Mouse (Mus musculus): ENCODE measurements around the gene Hist1h4a.
A peak's percentile ranks its signal among the peaks of the same experiment; 100 is the strongest.

Hist1h4a gene

DNA sequence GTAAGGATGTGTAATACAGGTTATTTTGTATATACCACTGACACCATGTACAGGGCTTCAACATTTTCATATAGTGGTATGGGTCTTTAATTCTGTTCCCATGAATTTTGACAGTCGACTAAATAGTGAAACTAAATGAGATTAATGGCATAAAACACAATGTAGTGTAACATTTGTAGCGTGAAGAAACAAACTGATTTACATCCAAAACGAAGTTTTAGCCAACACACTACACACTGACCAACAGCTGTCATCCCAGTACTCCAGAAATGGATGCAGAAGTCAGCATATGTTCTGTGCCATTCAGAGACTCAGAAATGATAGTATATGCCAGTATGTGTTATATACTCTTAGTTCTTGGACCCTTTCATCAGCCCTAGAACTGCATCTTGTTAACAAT is 3.1 kb downstream of the Hist1h4a start:
- DNase-seq: no peak

DNA sequence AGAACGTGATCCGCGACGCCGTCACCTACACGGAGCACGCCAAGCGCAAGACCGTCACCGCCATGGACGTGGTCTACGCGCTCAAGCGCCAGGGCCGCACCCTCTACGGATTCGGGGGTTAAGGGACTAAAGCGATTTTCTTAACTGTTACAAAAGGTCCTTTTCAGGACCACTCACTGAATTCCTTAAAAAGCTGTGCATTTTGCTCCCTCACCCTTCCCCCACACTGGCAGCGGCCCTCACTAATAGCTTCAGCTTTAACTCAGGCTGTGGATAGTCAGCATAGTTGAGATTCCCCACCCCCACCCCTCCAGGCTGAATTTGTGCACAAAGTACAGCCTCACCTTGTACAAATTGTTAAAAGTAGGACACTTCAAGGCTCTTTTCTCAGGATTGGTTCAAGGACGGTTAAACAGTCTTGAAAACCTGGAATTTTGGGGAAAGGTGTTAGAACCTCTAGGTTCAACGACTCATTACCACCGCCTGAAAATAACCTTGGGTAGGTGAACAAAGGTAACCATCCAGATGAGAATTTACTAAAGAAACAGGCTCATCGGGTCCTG is 3.7 kb downstream of the Hist1h4a start:
- DNase-seq: no peak

DNA sequence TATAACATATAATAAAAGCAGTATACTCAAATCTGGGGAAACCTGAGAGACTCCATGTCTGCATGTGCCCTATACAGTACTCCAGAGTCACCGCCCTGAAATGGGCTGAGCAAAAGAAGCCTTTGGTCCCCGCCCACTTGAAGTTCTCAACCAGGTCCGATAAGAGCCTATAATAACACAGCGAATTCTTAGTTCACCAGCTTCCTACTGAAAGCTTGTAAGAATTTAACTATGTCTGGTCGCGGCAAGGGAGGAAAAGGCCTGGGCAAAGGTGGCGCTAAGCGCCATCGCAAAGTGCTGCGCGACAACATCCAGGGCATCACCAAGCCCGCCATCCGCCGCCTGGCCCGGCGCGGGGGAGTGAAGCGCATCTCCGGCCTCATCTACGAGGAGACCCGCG is 4.2 kb downstream of the Hist1h4a start, which contains the start of gene Hist1h4b:
Gene Hist1h4b, plus strand, starts transcription at position 224 of the 400 bp plus-strand sequence.
- DNase-seq: peak; percentile 93

DNA sequence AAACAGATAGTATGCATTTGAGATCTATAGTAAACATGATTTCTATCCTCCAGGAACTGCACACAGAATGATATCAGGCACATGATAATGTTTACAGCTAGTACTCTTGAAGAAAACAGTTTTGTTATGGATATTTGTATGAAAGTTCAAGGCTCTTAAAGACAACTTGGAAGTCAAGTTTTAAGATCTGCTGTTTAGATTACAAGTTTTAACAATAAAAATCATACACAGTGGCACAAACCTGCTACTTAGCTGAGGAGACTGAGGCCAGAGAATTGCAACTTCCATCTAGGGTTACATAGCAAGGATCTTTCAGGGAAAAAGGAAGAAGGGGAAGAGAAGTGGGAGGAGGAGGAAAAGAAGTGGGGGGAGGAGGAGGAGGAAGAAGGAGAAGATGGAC is 6.0 kb downstream of the Hist1h4a start:
- DNase-seq: no peak

DNA sequence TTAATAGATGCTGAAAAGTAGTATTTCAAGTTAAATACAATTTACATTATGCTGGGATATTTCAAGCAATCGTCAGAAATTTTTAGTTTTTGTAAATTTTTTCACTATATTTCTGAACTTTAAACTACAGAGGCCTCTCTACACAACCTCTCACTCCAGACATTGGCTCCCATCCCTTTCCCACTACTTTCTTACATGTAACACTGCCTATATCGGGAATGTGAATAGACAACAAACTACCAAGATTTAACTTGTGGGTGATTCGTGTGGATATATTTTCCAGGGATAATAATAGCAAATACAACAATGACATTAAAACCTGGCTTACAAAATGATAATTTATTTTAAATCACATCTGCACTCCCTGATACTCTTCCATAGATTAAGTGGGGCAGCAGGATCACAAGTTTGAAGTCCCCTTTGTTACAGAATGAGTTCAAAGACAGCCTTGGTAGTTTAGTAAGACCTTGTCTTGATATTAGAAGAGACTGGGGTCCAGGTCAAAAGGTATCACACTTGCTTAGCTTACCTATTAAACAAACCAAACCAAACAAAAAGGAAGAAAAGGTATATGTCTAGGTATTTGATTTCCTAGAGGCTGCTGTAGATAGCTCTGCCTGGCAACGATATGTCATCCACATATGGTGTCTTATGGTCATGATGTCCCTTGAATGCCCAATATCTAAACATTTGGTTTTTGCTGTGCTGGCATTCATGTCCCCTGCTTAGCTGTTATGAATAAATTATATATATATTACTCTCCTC is 7.5 kb downstream of the Hist1h4a start:
- DNase-seq: no peak

DNA sequence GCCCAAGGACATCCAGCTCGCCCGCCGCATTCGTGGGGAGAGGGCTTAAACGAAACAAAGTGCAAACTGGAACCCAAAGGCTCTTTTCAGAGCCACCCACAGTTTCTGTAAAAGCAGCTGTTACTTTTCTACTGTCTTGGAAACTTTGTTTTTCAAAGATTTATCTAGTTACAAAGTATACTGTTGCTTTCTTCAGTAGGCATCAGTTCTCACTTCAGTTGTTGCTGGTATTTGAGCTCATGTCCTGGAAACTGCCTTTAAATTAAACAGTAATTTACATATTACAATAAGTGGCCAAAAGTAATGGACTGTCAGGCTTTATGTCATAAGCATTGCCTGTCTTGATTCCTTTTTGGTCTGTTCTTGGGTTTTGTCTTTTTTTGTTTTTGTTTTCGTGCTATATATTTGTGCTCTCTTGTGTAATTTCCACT is 8.3 kb downstream of the Hist1h4a start:
- no peak for DNase-seq

DNA sequence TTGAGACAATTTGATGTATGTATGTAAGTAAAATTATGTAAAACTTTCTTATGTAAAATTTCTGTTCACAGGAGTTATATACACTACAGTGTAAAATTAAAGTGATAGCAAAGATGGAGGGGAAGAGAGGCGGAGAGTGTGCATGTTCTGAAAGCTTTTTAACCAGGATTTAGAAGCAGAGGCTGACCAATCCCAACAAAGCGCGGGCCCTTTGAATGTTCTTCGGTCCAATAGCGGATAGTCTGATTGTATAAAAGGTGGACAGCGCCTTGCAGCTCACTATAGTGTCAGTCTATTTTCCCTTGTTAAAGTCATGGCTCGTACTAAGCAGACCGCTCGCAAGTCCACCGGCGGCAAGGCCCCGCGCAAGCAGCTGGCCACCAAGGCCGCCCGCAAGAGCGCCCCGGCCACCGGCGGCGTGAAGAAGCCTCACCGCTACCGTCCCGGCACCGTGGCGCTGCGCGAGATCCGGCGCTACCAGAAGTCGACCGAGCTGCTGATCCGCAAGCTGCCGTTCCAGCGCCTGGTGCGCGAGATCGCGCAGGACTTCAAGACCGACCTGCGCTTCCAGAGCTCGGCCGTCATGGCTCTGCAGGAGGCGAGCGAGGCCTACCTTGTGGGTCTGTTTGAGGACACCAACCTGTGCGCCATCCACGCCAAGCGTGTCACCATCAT is 8.8 kb downstream of the Hist1h4a start, which contains the start of gene Hist1h3b:
Gene Hist1h3b, plus strand, starts transcription at position 201 of the 675 bp plus-strand sequence.
- DNase-seq: peak; percentile 95

DNA sequence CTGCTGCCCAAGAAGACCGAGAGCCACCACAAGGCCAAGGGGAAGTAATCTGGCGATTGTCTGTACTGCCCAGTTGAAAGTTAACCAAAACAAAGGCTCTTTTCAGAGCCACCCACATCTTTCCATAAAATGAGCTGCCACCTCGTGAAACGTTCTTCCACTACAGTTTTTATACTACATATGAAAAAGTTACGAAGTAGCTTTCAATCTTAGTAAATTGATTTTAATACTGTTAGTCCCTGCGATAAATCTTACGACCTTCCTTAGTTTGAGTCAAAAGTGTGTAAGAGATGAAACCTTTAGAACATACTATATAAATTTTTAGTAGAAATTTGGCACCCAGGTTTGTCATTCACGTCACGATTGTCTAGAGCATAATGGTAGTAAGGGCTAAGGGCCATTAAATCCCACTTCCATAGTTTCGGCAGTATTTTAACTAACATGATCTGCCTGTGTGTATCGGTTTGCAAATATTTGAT is 9.5 kb downstream of the Hist1h4a start:
- no peak for DNase-seq

DNA sequence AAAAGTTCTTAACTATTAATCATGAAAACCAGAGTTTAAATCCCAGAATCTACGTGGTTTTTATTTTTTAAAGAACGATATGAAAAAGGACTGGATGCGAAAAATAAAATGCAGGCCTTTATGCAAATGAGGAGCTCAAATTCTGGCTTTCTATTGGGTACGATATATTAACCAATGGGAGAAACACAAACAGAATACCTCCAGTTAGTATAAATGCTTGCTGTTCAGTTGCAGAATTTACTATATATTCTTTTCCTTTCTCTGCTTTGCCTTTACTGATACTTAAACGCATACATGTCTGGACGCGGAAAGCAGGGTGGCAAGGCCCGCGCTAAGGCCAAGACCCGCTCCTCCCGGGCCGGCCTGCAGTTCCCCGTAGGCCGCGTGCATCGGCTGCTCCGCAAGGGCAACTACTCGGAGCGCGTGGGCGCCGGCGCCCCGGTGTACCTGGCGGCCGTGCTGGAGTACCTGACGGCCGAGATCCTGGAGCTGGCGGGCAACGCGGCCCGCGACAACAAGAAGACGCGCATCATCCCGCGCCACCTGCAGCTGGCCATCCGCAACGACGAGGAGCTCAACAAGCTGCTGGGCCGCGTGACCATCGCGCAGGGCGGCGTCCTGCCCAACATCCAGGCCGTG is 10.1 kb downstream of the Hist1h4a start, which contains the start of gene Hist1h2ab:
Gene Hist1h2ab, plus strand, starts transcription at position 288 of the 639 bp plus-strand sequence.
- DNase-seq: peak; percentile 45

DNA sequence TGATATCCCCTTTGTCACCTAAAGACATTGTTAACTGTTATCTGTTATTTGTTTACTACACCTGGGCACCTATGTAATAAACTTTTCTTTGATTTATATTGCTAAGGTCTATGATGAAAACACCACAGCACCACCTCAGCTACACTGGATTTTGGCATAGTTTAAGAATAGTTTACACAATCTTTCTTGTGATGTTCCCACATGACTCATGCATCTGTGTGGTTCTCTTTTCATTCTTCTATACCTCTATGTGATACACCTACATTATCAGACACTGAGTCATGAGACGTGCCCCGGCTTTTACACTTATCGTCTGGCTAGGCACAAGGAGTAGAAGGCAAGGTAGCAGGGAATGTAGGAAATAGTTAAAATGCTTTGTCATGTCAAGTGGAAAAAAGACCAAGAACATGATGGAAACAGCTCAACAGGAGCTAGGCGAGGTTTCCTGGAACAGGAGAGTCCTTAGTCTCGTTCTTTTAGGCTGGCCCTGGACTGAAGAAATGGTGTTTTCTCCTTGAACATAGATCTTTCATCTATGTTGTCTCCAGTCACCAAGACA is 11.4 kb downstream of the Hist1h4a start:
- no peak for DNase-seq

DNA sequence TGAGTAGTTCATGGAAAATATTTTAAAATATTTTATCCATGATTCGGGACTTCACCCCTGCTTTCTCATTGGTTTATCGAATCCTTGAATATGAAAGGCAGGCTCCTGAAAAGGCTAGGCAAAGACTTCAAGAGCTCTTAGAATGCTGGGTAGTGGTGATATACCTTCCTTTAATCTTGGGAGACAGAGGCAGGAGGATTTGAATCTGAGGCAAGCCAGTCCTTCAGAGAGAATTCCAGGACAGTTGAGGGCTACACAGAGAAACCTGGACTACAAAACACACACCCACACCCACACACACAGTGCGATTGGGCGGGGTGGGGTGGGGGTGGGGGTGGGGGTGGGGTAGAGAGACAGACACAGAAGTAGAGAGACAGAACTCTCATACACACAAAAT is 13.1 kb downstream of the Hist1h4a start:
- no peak for DNase-seq

DNA sequence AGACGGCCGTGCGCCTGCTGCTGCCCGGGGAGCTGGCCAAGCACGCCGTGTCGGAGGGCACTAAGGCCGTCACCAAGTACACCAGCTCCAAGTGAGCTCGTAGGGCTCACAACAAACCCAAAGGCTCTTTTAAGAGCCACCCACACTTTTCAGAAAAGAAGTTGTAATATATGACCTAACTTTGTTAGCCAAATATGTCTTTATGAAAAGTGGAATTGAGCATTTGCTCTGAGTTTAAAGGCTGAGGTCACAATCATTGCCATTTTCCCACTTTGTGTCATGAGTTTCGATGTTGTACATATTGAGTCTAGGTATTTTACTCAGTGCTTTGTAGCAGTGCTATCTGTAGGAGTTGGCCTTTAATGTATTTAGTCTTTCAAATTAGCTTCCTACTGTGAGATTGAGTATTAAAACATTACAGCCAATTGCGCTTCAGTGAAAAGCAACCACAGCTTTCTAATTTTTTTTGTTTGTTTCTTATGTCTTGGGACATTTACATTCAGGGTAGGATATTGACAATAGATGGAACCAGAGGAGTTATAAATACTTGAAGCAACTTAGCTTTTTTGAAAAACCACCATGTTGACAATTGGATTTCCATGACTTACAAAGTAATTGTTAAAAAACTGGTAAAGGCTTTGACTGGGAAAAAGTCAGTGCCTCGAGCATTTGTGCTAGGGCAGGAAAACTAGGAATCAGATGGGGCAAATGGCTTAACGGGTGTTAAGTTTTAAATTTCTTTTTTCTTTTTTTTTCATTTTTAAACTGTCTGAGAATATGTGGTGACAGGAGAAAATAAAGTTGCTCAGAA is 13.7 kb downstream of the Hist1h4a start:
- DNase-seq: no peak

DNA sequence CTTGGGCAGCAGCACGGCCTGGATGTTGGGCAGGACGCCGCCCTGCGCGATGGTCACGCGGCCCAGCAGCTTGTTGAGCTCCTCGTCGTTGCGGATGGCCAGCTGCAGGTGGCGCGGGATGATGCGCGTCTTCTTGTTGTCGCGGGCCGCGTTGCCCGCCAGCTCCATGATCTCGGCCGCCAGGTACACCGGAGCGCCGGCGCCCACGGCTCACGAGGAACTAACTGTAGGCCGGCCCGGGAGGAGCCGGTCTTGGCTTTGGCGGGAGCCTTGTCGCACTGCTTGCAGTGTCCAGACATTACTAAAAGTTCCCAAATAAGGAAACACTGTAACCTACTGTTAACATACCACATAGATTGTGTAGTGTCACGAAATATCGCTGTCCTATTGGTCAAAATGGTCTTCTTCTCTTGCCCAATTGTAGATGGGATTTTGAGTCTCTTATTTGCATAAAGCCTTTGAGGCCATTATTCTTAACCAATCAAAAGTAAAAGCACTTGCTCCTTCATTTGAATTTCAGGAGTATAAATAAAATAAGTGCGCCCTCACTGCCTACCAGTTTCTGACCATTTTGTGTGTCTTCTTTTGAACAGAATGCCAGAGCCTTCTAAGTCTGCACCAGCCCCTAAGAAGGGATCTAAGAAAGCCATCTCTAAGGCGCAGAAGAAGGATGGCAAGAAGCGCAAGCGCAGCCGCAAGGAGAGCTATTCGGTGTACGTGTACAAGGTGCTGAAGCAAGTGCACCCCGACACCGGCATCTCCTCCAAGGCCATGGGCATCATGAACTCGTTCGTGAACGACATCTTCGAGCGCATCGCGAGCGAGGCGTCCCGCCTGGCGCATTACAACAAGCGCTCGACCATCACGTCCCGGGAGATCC is 14.6 kb downstream of the Hist1h4a start, which contains the start of gene Hist1h2bb:
Gene Hist1h2bb, plus strand, starts transcription at position 534 of the 880 bp plus-strand sequence.
- DNase-seq: peak; percentile 70

DNA sequence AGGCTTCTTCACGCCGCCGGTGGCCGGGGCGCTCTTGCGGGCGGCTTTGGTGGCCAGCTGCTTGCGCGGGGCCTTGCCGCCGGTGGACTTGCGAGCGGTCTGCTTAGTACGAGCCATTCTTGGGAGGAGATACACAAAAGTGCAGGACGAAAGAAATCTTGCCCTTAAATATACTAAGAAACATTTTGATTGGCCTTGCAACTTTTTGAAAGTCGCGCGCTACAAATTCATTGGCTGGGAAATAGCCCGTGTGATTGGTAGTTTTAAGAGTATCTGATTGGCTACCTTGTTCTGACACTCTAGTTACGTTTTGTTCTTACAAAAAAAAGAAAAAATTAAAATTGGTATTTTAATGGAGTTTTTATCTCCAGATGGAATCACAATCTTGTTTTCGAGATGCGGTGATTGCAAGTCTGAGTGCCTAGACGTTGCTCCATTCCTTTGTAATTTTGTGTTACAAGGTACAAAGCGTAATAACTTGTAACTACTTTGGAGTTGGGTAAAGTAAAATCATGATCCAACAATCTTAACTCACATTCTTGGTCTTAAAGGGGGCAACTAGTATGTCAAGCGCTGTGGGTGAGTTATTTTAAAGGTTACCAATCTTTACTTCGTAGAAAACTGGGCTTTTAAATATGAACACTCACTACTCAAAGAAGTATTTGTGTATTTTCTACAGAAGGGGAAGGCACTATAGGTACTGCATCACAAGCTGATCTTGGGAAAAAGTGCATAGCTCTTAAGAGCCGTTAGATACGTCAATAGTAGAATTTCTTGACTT is 15.5 kb downstream of the Hist1h4a start, which contains the start of gene Hist1h3c:
Gene Hist1h3c, minus strand, starts transcription at position 222 of the 781 bp plus-strand sequence.
- peak; percentile 92 for DNase-seq

DNA sequence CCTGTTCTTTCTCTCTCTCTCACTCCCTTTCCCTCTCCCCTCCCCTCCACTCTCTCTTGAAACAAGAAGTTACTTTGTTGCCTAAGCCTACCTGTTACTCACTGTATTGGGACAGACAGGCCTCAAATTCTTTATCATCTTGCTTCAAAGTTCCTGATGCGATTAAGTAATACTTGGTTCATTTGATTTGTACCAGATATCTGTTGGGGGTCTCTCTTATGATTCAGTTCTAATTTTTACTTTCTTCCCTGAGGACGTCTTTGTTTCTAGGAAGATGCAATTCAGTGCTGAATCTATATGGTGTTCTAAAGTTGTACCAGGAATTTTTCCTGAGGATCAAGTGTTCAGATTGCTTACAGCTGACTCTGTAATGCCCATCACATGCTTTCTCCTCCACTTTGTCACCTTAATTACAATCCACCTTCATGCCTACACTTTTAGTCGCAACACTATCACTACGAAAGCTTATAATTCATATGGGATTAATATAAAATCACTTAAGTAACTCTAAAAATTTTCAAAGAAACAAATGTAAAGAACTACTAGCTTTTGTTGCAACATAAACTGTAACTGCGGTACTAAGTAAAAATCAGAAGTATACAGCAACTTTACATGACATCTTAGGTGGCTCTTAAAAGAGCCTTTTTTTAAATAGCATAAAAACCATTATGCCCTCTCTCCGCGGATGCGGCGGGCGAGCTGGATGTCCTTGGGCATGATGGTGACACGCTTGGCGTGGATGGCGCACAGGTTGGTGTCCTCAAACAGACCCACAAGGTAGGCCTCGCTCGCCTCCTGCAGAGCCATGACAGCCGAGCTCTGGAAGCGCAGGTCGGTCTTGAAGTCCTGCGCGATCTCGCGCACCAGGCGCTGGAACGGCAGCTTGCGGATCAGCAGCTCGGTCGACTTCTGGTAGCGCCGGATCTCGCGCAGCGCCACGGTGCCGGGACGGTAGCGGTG is 16.3 kb downstream of the Hist1h4a start:
- no peak for DNase-seq

DNA sequence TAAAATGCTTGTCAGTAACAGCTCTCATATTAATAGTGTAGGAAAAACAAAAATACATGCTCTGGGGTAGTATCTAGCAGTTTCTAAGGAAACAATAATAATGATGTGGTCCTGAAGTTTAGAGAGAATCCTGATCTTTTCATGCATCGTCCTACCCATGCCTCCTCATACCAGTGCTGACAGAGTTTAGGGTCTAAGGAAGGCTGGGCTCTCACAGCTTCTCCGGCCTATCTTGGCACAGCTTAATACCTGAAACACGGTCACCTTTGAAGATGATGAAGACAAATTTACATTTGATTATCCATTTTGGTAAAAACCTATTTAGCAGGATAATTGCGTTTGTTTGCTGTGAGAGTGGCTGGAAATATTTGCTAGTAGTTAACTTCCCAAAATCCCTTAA is 17.1 kb downstream of the Hist1h4a start:
- no peak for DNase-seq

DNA sequence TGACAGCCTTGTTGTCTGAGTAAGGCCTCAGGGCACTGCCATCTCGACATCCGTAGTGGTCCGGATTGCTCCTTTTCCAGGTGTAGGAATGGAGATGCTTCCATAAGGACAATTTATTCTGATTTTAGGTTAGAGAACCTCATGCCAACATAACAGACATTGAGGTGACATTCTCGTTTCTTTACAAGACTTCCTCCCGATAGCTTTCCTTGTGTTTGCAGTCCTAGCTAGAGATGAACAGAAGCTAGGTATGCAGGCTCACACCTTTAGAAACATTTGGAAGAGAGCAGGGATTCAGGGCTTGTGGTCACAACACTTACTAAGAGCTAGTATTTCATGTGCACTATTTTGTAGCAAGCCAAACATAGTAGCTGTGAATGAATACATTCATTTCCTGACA is 17.8 kb downstream of the Hist1h4a start:
- no peak for DNase-seq

DNA sequence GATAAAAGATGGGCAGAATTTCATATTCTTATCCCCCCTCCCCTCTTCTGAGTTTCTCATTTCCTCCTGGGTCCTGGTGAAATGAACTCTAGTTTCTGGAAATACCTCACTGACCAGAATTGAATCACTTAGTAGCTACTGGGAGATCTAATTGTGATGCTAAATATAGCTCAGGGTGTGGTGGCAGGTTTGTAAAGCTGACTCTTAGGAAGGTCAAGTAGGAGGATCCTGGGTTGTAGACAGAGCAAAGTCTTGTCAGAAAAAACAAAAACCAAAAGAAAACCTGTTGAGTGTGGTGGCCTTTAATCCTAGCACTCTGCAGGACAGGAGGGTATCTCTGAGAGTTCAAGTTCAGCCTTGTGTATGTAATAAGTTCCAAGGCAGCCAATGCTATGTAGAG is 19.0 kb downstream of the Hist1h4a start:
- no peak for DNase-seq

DNA sequence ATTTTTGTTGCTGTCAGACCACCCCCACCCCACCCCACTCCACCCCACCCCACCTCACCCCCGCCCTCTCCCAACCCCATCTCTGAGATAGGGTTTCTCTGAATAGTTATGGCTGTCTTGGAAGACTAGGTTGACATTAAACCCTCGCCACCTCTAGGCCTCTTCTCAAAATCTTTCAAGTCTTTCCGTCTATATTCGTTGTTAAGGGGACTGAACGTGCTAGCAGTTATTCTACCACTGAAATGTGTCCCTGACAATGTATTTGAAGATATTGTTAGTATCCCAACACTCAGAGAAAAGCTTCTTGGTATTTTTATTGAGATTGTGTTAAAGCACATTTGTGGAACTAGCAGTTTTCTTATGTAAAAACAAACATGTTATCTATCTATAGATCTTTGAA is 20.1 kb downstream of the Hist1h4a start:
- DNase-seq: no peak
